Mouse (Mus musculus): ENCODE measurements around the gene Cnr2. TPM values are rescaled to one million over a fixed set of nuclear protein-coding genes. Genes with fewer than 3 reads are reported as not detected.
A peak's percentile ranks its signal among the peaks of the same experiment; 100 is the strongest.

The Cnr2 gene
- polyA plus RNA-seq, 1 experiment from 2014 or later = 0.28 TPM

DNA sequence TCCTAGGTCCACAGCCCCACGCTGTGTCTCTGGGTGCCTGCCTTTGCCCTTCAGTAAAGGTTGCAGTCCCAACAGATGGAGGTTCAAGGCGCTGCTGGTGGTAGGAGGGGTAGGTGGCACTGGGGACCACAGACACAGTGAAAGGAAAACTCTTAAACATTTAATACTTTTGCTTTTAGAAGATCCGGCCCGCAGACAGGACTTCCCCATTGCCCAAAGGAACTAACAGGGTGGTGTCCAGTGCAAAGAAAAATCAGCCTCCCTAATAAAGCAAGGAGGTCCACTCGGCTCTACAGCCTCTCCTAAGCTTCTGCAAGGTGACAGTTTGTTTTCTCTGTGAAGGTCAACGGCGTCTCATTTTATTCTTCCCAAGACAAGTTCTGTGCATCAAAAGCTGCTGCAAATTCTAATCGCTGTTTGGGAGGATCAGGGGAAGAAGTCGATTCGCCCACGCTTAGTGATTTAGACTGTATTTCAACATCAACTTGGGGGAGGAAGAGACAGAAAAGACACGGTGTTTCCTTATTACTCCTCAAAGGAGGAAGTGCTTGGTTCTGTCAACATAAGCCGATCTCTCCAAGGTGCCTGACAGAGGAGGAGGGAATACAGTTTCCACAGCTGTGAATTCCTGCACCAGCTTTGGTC, 23.6 kb downstream of the Cnr2 start:
- H3K4me2 ChIP-seq (replicated peaks) = peak overlapping the region; percentile 15
- ATAC-seq = peak; percentile 67
- H3K9ac ChIP-seq = no peak overlapping the region
- H3K27ac ChIP-seq = peak overlapping the region; percentile 63
- no peak overlapping the region for H3K4me3 ChIP-seq (replicated peaks)
- H3K27me3 ChIP-seq (replicated peaks) = no peaks in the 10 kb centered on the region
- H3K36me3 ChIP-seq = no peaks in the 10 kb centered on the region; the same call in 1 of the 2 replicates
- 69% methylated on average over 13 of the region's 13 CpGs for WGBS
- no peaks in the 10 kb centered on the region for H3K9me3 ChIP-seq
- H3K4me1 ChIP-seq (replicated peaks) = peaks cover 9% of the 10 kb centered on the region

DNA sequence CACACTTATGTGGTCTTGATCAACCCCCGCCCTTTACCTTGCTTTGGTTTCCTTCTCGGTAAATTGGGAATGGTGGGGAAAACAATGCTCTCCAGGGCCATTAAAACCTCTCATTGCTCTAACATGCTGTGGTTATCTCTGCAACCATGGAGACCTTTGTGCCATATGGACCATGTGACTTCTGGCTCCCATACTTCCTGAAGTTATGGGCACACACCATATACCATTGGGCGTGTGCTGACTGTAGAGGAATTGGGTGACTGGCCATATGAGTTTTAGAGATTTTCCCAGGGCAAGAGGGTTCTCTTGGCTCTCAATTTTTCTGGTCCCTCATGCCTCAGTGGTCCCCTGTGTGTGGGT, 24.1 kb downstream of the Cnr2 start:
- peak; percentile 75 for ATAC-seq
- WGBS = 73% methylated on average over 3 of the region's 3 CpGs
- H3K36me3 ChIP-seq = no peaks in the 10 kb centered on the region; the same call in 1 of the 2 replicates
- no peak overlapping the region for H3K4me3 ChIP-seq (replicated peaks)
- no peak overlapping the region for H3K4me2 ChIP-seq (replicated peaks)
- H3K27ac ChIP-seq = peak overlapping the region; percentile 63
- H3K9ac ChIP-seq = no peak overlapping the region
- no peaks in the 10 kb centered on the region for H3K27me3 ChIP-seq (replicated peaks)
- H3K9me3 ChIP-seq = no peaks in the 10 kb centered on the region
- H3K4me1 ChIP-seq (replicated peaks) = peaks cover 9% of the 10 kb centered on the region

DNA sequence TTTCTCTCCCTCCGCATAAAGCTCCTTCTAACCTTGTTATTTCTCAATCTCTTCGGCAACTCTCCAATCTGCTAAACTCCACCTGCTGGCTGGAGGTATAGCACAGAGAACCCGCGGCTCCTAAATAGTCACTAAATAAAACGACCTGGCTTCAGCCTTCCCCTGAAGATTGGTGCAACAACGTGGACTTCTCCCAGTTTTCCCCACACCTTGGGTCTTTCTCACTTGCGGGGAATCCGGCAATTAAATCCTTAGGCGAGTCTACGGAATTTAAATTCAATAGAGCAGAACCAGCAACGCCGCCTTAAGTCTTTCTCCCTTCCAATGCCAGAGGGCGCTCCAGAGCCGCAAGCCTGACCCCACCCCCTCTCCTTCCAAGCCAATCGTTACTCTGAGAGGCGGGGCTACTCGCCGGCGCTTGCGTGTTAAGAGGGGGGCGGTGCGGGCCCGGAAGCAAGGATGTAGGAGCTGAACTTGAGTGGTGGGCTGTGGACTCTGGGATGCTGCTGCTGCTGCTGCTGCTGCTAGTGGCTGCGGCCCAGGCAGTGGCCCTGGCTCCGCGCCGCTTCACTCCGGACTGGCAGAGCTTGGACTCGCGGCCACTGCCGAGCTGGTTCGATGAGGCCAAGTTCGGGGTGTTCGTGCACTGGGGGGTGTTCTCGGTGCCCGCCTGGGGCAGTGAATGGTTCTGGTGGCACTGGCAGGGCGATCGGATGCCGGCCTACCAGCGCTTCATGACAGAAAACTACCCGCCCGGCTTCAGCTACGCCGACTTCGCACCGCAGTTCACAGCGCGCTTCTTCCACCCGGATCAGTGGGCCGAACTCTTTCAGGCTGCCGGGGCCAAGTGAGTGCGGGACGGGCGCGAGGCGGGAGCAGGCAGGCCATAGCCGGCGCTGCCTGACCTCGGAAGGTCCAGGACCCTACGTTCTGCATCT, 25.4 kb downstream of the Cnr2 start, which contains the start of gene Fuca1:
Gene Fuca1, plus strand, starts transcription at position 432 of the 938 bp plus-strand sequence.
- ATAC-seq = peak; percentile 92
- Histone ChIP-seq H3K27ac (peak within 1 kb of the TSS; percentile 84), H3K4me2 (replicated peaks) (peak within 1 kb of the TSS; percentile 88), H3K4me3 (replicated peaks) (peak within 1 kb of the TSS; percentile 83), H3K9ac (peak within 1 kb of the TSS; percentile 85), H3K36me3 (peaks cover 2% of the 10 kb centered on the region; the same call in 1 of the 2 replicates), H3K9me3 (no peaks in the 10 kb centered on the region), H3K27me3 (replicated peaks) (no peaks in the 10 kb centered on the region), H3K4me1 (replicated peaks) (peaks cover 12% of the 10 kb centered on the region)
- 1% methylated on average over 60 of the region's 60 CpGs for WGBS

DNA sequence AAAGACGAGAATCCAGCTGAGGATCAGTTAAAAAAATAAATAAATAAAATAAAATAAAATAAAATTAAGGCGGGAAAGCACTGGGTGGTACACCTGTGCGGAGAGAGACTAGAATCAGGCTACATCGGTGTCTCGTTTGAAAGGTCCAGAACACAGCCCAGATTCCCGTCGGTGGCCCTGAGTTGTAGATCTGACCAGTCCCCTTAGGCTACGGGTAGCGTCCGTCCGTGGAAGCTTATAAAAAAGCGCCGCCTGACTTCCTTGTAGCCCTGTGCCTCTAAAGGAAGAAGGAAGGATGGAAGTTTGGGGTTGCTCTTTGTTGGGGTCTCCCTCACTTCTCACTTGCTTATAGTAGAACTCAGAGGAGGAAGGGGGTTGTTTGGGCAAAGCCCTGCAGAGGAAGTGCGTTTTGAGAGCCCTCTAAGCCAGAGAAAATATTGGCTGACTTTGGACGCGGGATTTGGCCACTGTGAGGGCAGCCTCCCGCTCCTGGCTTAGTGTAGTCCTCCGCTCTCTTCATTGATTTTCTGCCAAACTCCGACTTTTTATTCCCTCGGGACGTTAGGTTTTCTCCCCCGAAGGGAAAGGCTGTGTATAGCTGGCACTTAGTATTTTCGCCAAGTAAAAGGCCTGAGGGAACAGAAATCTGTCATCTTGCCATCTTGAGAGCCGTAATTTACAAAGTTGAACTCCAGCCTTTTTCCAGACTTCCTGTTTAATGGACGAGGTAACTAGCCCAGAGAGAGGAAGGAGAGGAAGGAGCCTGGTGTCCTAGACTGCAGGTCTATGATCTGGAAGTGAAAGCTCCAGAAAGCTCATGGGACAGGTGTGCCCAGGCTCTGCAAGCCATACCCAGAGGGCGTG, 26.3 kb downstream of the Cnr2 start:
- Histone ChIP-seq H3K9me3 (no peaks in the 10 kb centered on the region), H3K4me1 (replicated peaks) (peaks cover 12% of the 10 kb centered on the region), H3K27ac (peak overlapping the region; percentile 84), H3K4me2 (replicated peaks) (peak overlapping the region; percentile 88), H3K27me3 (replicated peaks) (no peaks in the 10 kb centered on the region), H3K36me3 (peaks cover 4% of the 10 kb centered on the region; the same call in 1 of the 2 replicates), H3K4me3 (replicated peaks) (peak overlapping the region; percentile 83), H3K9ac (peak overlapping the region; percentile 85)
- WGBS = 3% methylated on average over 26 of the region's 26 CpGs
- no peak for ATAC-seq

DNA sequence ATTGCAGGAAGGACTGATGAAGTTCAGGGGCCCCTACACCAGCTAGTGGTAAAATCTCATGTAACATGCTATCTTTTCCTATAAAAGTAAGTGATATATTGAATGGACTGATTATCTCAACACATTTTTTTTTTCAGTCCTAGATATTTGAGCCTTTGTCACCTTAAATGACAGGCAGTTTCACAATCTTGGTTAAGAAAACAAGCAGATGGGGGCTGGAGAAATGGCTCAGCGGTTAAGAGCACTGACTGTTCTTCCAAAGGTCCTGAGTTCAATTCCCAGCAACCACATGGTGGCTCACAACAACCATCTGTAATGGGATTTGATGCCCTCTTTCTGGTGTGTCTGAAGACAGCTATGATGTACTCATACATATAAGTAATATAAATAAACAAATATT, 27.0 kb downstream of the Cnr2 start:
- H3K4me1 ChIP-seq (replicated peaks) = peaks cover 12% of the 10 kb centered on the region
- peak overlapping the region; percentile 83; the same call in 1 of the 2 replicates for H3K4me3 ChIP-seq (replicated peaks)
- H3K27me3 ChIP-seq (replicated peaks) = no peaks in the 10 kb centered on the region
- H3K4me2 ChIP-seq (replicated peaks) = peak overlapping the region; percentile 88
- 75% methylated on average over 1 of the region's 1 CpGs for WGBS
- 0 out of 2 replicates have a peak overlapping the region, but pooled peaks have one; percentile 85 for H3K9ac ChIP-seq
- ATAC-seq = no peak
- no peaks in the 10 kb centered on the region for H3K9me3 ChIP-seq
- H3K27ac ChIP-seq = no peak overlapping the region
- peaks cover 4% of the 10 kb centered on the region; the same call in 1 of the 2 replicates for H3K36me3 ChIP-seq

DNA sequence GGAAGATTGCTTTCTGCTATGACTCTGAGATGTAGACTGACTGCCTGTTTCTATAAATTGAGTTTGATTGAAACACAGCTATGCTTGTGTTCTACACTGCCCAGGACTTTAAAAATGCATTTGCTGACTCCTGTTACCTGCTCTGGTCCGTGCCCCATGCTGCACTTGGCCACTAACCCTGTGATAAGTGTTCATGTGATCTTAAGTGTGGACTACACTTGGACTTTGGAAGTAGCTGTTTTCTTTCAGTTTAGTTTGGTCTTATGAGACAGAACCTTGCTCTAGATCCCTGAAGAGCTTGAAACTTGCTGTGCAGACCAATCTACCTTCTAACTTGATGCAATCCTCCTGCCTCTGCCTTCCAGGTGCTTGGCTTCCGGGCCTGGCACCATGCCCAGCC, 29.2 kb downstream of the Cnr2 start:
- H3K4me3 ChIP-seq (replicated peaks) = no peak overlapping the region
- peaks cover 12% of the 10 kb centered on the region for H3K4me1 ChIP-seq (replicated peaks)
- H3K27me3 ChIP-seq (replicated peaks) = no peaks in the 10 kb centered on the region
- no peak for ATAC-seq
- H3K9me3 ChIP-seq = no peaks in the 10 kb centered on the region
- no peak overlapping the region for H3K9ac ChIP-seq
- no peak overlapping the region for H3K27ac ChIP-seq
- H3K4me2 ChIP-seq (replicated peaks) = no peak overlapping the region
- peaks cover 4% of the 10 kb centered on the region; the same call in 1 of the 2 replicates for H3K36me3 ChIP-seq
- 74% methylated on average over 2 of the region's 2 CpGs for WGBS

DNA sequence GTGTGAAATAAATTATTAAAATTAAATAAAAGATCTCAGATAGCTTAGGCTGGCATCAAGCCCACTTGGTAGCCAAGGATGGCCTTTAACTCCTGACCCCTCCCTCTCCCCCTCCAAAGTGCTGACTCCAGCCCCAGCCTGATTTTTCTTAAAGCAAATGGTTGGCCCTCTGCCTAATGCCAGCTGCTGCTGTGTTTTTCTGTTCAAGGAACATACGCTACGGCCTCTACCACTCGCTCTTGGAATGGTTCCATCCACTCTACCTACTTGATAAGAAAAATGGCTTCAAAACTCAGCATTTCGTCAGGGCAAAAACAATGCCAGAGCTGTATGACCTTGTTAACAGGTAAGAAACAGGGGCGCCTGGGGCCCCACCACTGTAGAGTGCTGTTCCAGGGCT, 30.1 kb downstream of the Cnr2 start:
- Histone ChIP-seq H3K9ac (no peak overlapping the region), H3K27ac (no peak overlapping the region), H3K9me3 (no peaks in the 10 kb centered on the region), H3K36me3 (peaks cover 4% of the 10 kb centered on the region; the same call in 1 of the 2 replicates), H3K27me3 (replicated peaks) (no peaks in the 10 kb centered on the region), H3K4me2 (replicated peaks) (no peak overlapping the region), H3K4me1 (replicated peaks) (peaks cover 12% of the 10 kb centered on the region), H3K4me3 (replicated peaks) (no peak overlapping the region)
- 79% methylated on average over 5 of the region's 5 CpGs for WGBS
- no peak for ATAC-seq

DNA sequence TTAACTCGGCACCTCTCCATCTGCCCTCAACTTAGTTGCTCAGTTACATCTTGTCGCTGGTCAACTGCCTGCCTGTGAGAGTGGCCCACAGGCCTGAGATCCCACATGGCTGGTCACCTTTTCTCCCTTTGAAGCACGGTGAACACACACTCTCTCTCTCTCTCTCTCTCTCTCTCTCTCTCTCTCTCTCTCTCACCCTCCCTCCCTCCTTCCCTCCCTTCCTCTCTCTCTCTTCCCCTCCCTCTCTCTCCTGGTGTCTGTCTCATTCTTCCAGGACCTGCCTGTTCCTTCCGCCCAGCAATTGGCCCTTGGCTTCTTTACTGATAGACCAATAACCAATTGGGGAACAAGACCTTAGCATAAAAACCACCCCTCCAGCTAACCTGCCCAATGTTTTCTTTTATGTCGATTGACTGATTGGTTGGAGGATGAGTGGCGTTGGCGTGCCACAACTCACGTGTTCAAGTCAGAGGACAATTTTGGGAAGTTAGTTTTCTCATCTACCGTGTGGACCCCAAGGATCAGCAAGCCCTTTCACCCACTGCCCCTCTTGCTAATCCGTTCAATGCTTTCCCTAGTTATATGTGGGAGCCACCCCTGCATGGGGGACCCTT, 31.1 kb downstream of the Cnr2 start:
- Histone ChIP-seq H3K27ac (no peak overlapping the region), H3K4me3 (replicated peaks) (no peak overlapping the region), H3K36me3 (peaks cover 10% of the 10 kb centered on the region; the same call in 1 of the 2 replicates), H3K9ac (no peak overlapping the region), H3K4me1 (replicated peaks) (peaks cover 11% of the 10 kb centered on the region), H3K9me3 (no peaks in the 10 kb centered on the region), H3K27me3 (replicated peaks) (no peaks in the 10 kb centered on the region), H3K4me2 (replicated peaks) (no peak overlapping the region)
- 83% methylated on average over 10 of the region's 10 CpGs for WGBS
- ATAC-seq = no peak

DNA sequence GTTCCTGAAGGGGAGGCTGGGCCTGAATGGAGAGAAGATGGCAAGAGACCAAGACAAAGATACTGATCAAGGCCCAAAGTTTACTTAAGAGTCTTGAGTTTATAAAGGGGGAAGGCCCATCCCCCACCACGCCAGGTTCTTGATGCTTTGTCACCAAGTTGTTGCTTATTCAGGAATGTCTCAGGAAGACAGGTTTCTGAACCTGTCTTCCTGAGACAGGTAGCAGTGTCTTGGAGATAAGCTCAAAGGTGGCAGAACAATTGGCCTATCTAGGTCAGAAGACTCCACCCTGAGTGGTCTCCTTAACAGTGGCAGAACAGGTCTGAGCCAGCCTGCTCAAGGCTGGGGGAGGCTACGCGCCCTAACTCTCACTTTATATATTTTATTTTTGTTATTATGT, 31.7 kb downstream of the Cnr2 start:
- Histone ChIP-seq H3K27me3 (replicated peaks) (no peaks in the 10 kb centered on the region), H3K9me3 (no peaks in the 10 kb centered on the region), H3K4me3 (replicated peaks) (no peak overlapping the region), H3K36me3 (peaks cover 13% of the 10 kb centered on the region; the same call in 1 of the 2 replicates), H3K9ac (no peak overlapping the region), H3K4me2 (replicated peaks) (no peak overlapping the region), H3K4me1 (replicated peaks) (peaks cover 6% of the 10 kb centered on the region), H3K27ac (no peak overlapping the region)
- ATAC-seq = no peak
- 86% methylated on average over 3 of the region's 3 CpGs for whole genome bisulfite sequencing

DNA sequence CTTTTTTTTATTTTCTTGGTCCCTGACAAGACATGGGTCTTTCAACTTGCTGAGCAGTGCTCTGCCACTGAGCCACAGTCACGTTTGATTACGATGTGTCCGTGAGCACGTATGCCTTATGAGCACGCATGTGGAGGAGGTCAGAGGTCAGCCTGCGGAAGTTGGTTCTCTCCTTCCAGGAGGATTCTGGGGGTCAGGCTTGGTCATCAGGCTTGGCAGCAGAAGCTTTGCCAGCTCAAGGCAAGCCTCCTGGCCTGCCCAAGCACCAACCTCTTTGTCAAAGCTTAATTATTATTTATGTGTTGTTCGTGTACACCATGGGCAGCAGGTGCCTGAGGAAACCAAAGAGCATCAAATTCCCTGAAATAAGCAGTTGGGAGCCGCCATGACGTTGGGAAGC, 33.2 kb downstream of the Cnr2 start:
- H3K36me3 ChIP-seq = peaks cover 14% of the 10 kb centered on the region; the same call in 1 of the 2 replicates
- WGBS = 87% methylated on average over 9 of the region's 9 CpGs
- no peak for ATAC-seq

DNA sequence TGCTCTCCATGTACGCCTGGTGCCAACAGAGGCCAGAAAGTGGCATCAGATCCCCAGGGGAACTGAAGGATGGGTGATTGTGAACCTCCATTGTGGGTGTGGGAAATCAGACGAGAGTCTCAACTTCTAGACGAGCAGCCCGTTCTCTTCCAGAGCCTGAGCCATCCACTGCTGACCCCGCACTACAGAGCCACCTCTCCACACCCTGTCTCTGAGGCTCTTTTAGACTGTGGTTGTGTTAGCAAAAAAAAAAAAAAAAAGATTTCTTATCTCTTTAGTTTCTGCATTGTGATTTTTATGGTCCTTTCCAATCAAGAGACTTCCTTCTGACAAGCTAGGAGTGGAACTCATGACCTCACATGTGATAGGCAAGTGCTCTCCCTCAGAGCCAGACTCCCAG, 34.2 kb downstream of the Cnr2 start:
- Histone ChIP-seq H3K4me3 (replicated peaks) (no peak overlapping the region), H3K27ac (peak overlapping the region; percentile 73), H3K9me3 (no peaks in the 10 kb centered on the region), H3K9ac (no peak overlapping the region), H3K27me3 (replicated peaks) (no peaks in the 10 kb centered on the region), H3K36me3 (0 out of 2 replicates have a peak, but pooled peaks cover 18% of the 10 kb centered on the region), H3K4me2 (replicated peaks) (no peak overlapping the region), H3K4me1 (replicated peaks) (0 out of 2 replicates have a peak, but pooled peaks cover 3% of the 10 kb centered on the region)
- ATAC-seq = peak; percentile 76
- 67% methylated on average over 5 of the region's 5 CpGs for WGBS

More for the DNA sequence above, 33.2 kb downstream of the Cnr2 start:
- Histone ChIP-seq H3K9me3 (no peaks in the 10 kb centered on the region), H3K4me1 (replicated peaks) (0 out of 2 replicates have a peak, but pooled peaks cover 3% of the 10 kb centered on the region), H3K4me2 (replicated peaks) (no peak overlapping the region), H3K27me3 (replicated peaks) (no peaks in the 10 kb centered on the region), H3K4me3 (replicated peaks) (no peak overlapping the region), H3K27ac (no peak overlapping the region), H3K9ac (no peak overlapping the region)

Measured in intestine, embryonic 15.5 days (tissue).